Comparison of ENCODE assay signal across 10 mouse cellular contexts in the genomic region with DNA sequence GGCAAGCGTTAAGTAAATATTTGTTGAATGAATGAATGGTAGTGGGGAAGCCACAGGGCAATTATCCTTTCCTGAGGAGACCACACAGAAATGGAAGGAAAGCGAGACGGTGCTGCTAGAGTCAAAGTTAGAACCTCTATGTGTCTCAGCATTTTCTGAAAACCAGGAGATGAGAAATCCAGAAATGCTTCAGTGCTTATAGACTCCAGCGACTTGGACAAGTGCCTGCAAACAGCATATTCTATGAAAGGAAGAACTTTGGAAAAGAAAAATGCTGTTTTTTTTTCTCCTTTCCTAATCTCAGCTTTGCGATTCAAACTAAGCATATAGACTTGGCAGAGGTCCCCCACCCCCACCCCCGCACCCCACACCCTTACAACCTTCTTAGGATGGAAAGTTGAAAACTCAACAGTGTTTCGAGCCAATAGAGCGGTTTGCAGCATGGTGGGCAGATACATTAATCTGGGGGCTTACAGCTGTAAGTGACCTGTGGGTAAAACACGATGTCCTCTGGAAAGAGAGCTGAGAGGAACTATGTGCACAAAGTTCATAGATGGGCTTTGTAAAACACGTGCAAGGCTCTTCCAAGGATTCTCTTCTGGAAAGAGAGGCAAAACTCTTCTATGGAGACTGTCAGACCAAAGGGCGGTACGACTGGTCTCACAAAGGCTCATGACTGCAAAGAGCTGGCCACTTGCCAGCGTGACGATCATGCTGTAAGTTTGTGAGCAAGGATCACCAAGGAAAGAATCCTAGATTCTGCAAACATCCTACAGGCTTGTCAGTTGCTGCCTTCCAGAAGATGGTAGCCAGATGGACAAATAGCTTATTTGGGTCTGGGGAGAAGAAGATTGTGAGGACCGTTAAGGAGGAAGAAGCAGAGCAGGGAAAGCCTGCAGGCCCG. TPM values are rescaled to one million over a fixed set of nuclear protein-coding genes. Genes with fewer than 3 reads are reported as not detected.
DNase-seq lines count a peak whose midpoint lies in the region; ATAC-seq and TF ChIP-seq lines count a peak whose summit lies in the region.
"Had no signal": no experiment of that assay in that cellular context is flagged by ENCODE, and none has a peak within 500 bp of the region (broad histone marks: within the 10 kb centered on the region; RNA-seq: fewer than 3 reads in every experiment).

No protein-coding gene starts in this region.

- H3K4me2 ChIP-seq in hindbrain, postnatal 0 days (ENCODE audit: low read depth, low read length): peak overlapping the region; percentile 39

- H3K9ac ChIP-seq in hindbrain, postnatal 0 days (replicated peaks; ENCODE audit: low read length): no peak overlapping the region

- H3K36me3 ChIP-seq in hindbrain, postnatal 0 days (ENCODE audit: insufficient read depth, low read length): no peaks in the 10 kb centered on the region

- no peak for TF ChIP-seq CTCF in hindbrain, postnatal 0 days (IDR thresholded peaks at IDR 0.05; ENCODE audit: low read depth)

- no peaks in the 10 kb centered on the region for H3K9me3 ChIP-seq in hindbrain, postnatal 0 days (ENCODE audit: low read length)

- H3K27ac ChIP-seq in hindbrain, postnatal 0 days: no peak overlapping the region

- DNase-seq in layer of hippocampus, adult 11-12 months (ENCODE audit: low spot score): peak; percentile 4
- DNase-seq in layer of hippocampus, postnatal 36 days: no peak
- DNase-seq in adrenal gland, adult 18-20 months (ENCODE audit: low spot score in 2 of 2): peak; percentile 36 to 38
- DNase-seq in cerebellum, postnatal 14 days: peak; percentile 54 to 66
- DNase-seq in hindbrain, postnatal 0 days (ENCODE audit: low spot score): peak; percentile 62
- DNase-seq in lung, postnatal 36 days: peak; percentile 40
- DNase-seq in thymus, postnatal 10 days (ENCODE audit: low spot score in 2 of 2): no peak
- DNase-seq in thymus, postnatal 0 days (ENCODE audit: low spot score): no peak

- WGBS in hindbrain, postnatal 0 days: 54% methylated on average over 16 of the region's 16 CpGs

- H3K4me3 ChIP-seq in hindbrain, postnatal 0 days (ENCODE audit: low read length): no peak overlapping the region
- H3K4me3 ChIP-seq: megakaryocyte, embryonic 14.5 days had no signal

- ATAC-seq in hindbrain, postnatal 0 days: no peak
- ATAC-seq: Patski had no signal

- H3K27me3 ChIP-seq in hindbrain, postnatal 0 days (ENCODE audit: insufficient read depth, low read length): no peaks in the 10 kb centered on the region
- H3K27me3 ChIP-seq: megakaryocyte, embryonic 14.5 days had no signal

- no peaks in the 10 kb centered on the region for H3K4me1 ChIP-seq in hindbrain, postnatal 0 days (ENCODE audit: insufficient read depth, low read length)
- H3K4me1 ChIP-seq: megakaryocyte, embryonic 14.5 days had no signal

RNA-seq across cellular contexts. Expression of gene Sem1, which starts 44.6 kb away (rescaled TPM):
- total RNA-seq in layer of hippocampus, postnatal 36 days (2021): 10 to 100 TPM; 46.9 to 48.9 TPM
- 10 to 100 TPM; 67.9 to 69.5 TPM for total RNA-seq in adrenal gland, adult 18-20 months (2021)
- total RNA-seq in hindbrain, postnatal 0 days (2014; rRNA removed): 35.9 and 38.5 TPM in 2 replicates
- polyA plus RNA-seq in hindbrain, postnatal 0 days (2015; fragmentation: Nextera tagmentation; extraction: Ambion mirVana): 147 and 150 TPM in 2 replicates
- polyA plus RNA-seq in thymus, postnatal 0 days (2015; fragmentation: Nextera tagmentation; extraction: Ambion mirVana): 330 and 344 TPM in 2 replicates

Comparison
In these comparisons a context has a peak if more than half of its experiments do, and no peak if none do; other contexts are left out.
1. DNase-seq: peak in layer of hippocampus, adult 11-12 months (single experiment), adrenal gland, adult 18-20 months (2 of 2), cerebellum, postnatal 14 days (2 of 2), hindbrain, postnatal 0 days (single experiment) and lung, postnatal 36 days (single experiment); none in layer of hippocampus, postnatal 36 days (0 of 2), thymus, postnatal 10 days (0 of 2) and thymus, postnatal 0 days (single experiment).